Mouse (Mus musculus) lung, embryonic 14.5 days (tissue): ENCODE measurements around the gene 6430571L13Rik. TPM values are rescaled to one million over a fixed set of nuclear protein-coding genes. Genes with fewer than 3 reads are reported as not detected.

Experiments
- ATAC-seq: fragments of 200-750 bp; cut with Nextera tagmentation; 2 replicates; pipeline ENCODE4 v1.8.0; 2017; ENCODE audit warnings: mild to moderate bottlenecking, moderate TSS enrichment, moderate library complexity; ENCODE audit not compliant: insufficient read depth
- DNase-seq: peaks from one replicate; pipeline ENCODE4 v3.0.0-alpha.2; 2015
- H3K27ac ChIP-seq: fragments of 300-500 bp; sonication (generic); 2 replicates; pipeline ENCODE4 v1.5.1; 2014; ENCODE audit warnings: low read depth, mild to moderate bottlenecking, moderate library complexity
- H3K27me3 ChIP-seq: fragments of 300-500 bp; sonication (generic); 2 replicates; pipeline ENCODE4 v1.6.1; 2014; ENCODE audit warnings: low read length, control low read depth; ENCODE audit not compliant: insufficient read depth
- H3K36me3 ChIP-seq: fragments of 300-500 bp; sonication (generic); 2 replicates; pipeline ENCODE4 v1.6.1; 2014; ENCODE audit warnings: control low read depth; ENCODE audit not compliant: insufficient read depth
- H3K4me1 ChIP-seq: fragments of 300-500 bp; sonication (generic); 2 replicates; pipeline ENCODE4 v1.6.1; 2014; ENCODE audit warnings: antibody characterized with exemption, control low read depth; ENCODE audit not compliant: insufficient read depth
- H3K4me2 ChIP-seq: fragments of 300-500 bp; sonication (generic); 2 replicates; pipeline ENCODE4 v1.6.1; 2014; ENCODE audit warnings: mild to moderate bottlenecking
- H3K4me3 ChIP-seq: fragments of 300-500 bp; sonication (generic); 2 replicates; pipeline ENCODE4 v1.5.1; 2014; ENCODE audit warnings: low read depth, low read length
- H3K9ac ChIP-seq: fragments of 300-500 bp; sonication (generic); 2 replicates; pipeline ENCODE4 v1.6.1; 2014
- H3K9me3 ChIP-seq: fragments of 300-500 bp; sonication (generic); 2 replicates; pipeline ENCODE4 v1.6.1; 2016; ENCODE audit warnings: low read depth, low read length, control low read depth
- CTCF ChIP-seq: IDR thresholded peaks from 2 replicates; pipeline ENCODE4 v1.5.1; 2016; ENCODE audit warnings: antibody characterized with exemption, low read depth
- WGBS: fragments of 180-500 bp; shearing (Covaris S2); extraction: QIAGEN DNeasy Blood & Tissue Kit; methylation state at CpG from one replicate; pipeline ENCODE4 v1.1.7; 2014; 5-methylcytosine and 5-hydroxymethylcytosine counted together
- polyA plus RNA-seq: library from polyadenylated mRNA; unstranded; fragments of >200 nt; fragmentation: Nextera tagmentation; extraction: Ambion mirVana; gene quantifications from 2 replicates; pipeline ENCODE4 v1.2.1, GENCODE M21; 2014

Gene 6430571L13Rik
- polyA plus RNA-seq, 1 experiment from 2014 or later = 0.28 TPM

GRCm38 (mm10) chr9:107297059-107297458 is 43.3 kb upstream of the 6430571L13Rik start:
- peaks cover 12% of the 10 kb centered on the region; the same call in 1 of the 2 replicates for H3K4me1 ChIP-seq
- H3K9ac ChIP-seq = peak overlapping the region; percentile 70
- peak overlapping the region; percentile 62 for H3K4me3 ChIP-seq
- 3% methylated on average over 16 of the region's 16 CpGs for WGBS
- no peak for TF ChIP-seq CTCF
- no peaks in the 10 kb centered on the region for H3K9me3 ChIP-seq
- peak overlapping the region; percentile 58 for H3K27ac ChIP-seq
- ATAC-seq = peak; percentile 14
- peaks cover 22% of the 10 kb centered on the region for H3K36me3 ChIP-seq
- H3K4me2 ChIP-seq = peak overlapping the region; percentile 98
- H3K27me3 ChIP-seq = no peaks in the 10 kb centered on the region
- peak; percentile 43 for DNase-seq

GRCm38 (mm10) chr9:107297658-107298057 is 42.7 kb upstream of the 6430571L13Rik start:
- TF ChIP-seq CTCF = no peak
- Histone ChIP-seq H3K9ac (peak overlapping the region; percentile 70), H3K9me3 (no peaks in the 10 kb centered on the region), H3K4me3 (peak overlapping the region; percentile 62), H3K36me3 (peaks cover 23% of the 10 kb centered on the region), H3K4me1 (peaks cover 12% of the 10 kb centered on the region; the same call in 1 of the 2 replicates), H3K27me3 (no peaks in the 10 kb centered on the region), H3K4me2 (peak overlapping the region; percentile 98), H3K27ac (peak overlapping the region; percentile 9; the same call in 1 of the 2 replicates)
- ATAC-seq (no peak), DNase-seq (no peak)
- WGBS = 69% methylated on average over 4 of the region's 4 CpGs

GRCm38 (mm10) chr9:107298059-107298780 is 42.2 kb upstream of the 6430571L13Rik start:
- Histone ChIP-seq H3K9me3 (no peaks in the 10 kb centered on the region), H3K27ac (peak overlapping the region; percentile 9; the same call in 1 of the 2 replicates), H3K36me3 (peaks cover 23% of the 10 kb centered on the region), H3K27me3 (no peaks in the 10 kb centered on the region), H3K9ac (no peak overlapping the region), H3K4me3 (peak overlapping the region; percentile 62), H3K4me1 (peaks cover 12% of the 10 kb centered on the region; the same call in 1 of the 2 replicates), H3K4me2 (peak overlapping the region; percentile 98)
- no peak for TF ChIP-seq CTCF
- 68% methylated on average over 8 of the region's 8 CpGs for WGBS
- DNase-seq (no peak), ATAC-seq (no peak)

DNA sequence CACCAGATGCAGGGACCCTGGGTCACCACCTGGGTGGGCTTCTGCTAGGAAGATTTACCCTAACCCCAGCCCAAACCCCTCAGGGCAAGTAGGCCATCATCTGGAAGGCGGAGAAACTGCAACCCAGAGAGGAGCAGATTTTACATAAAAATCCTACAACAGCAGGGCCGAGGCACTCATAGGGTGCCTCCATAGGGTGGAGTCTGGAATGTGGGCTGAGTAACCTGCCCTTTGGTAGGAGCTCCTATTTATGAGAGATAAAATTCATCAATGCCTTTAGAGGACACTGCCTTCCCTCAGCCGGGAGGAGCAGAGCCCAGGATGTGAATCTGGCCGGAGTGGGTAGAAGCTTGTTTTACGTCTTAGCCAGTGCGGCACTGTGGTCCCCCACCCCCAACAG is 41.5 kb upstream of the 6430571L13Rik start:
- TF ChIP-seq CTCF = no peak
- no peak overlapping the region for H3K27ac ChIP-seq

DNA sequence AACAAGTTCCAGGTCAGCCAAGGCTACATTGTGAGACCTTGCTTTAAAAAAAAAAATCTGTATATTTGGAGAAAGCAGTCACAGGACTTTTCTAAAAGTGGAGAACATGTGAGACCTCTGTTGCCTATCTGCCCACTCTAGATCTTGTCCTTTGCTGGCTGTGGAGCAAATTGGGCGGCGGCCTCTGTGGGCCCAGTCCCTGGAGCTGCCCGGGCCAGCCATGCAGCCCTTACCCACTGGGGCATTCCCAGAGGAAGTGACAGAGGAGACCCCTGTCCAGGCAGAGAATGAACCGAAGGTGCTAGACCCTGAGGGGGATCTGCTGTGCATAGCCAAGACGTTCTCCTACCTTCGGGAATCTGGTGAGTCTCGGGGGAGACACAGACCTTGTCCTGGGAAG is 40.6 kb upstream of the 6430571L13Rik start:
- peaks cover 23% of the 10 kb centered on the region for H3K36me3 ChIP-seq
- no peaks in the 10 kb centered on the region for H3K27me3 ChIP-seq
- WGBS = 86% methylated on average over 7 of the region's 7 CpGs
- H3K27ac ChIP-seq = no peak overlapping the region
- peaks cover 12% of the 10 kb centered on the region; the same call in 1 of the 2 replicates for H3K4me1 ChIP-seq
- TF ChIP-seq CTCF = no peak
- no peak overlapping the region for H3K4me2 ChIP-seq
- no peak overlapping the region for H3K9ac ChIP-seq
- no peak overlapping the region for H3K4me3 ChIP-seq
- DNase-seq (no peak), ATAC-seq (no peak)
- no peaks in the 10 kb centered on the region for H3K9me3 ChIP-seq

More for the DNA sequence above, 41.5 kb upstream of the 6430571L13Rik start:
- H3K4me2 ChIP-seq = peak overlapping the region; percentile 98
- peaks cover 12% of the 10 kb centered on the region; the same call in 1 of the 2 replicates for H3K4me1 ChIP-seq
- H3K36me3 ChIP-seq = peaks cover 23% of the 10 kb centered on the region
- ATAC-seq = no peak
- H3K4me3 ChIP-seq = peak overlapping the region; percentile 62; the same call in 1 of the 2 replicates
- DNase-seq = no peak
- no peaks in the 10 kb centered on the region for H3K9me3 ChIP-seq
- H3K27me3 ChIP-seq = no peaks in the 10 kb centered on the region
- WGBS = 69% methylated on average over 6 of the region's 6 CpGs
- no peak overlapping the region for H3K9ac ChIP-seq

DNA sequence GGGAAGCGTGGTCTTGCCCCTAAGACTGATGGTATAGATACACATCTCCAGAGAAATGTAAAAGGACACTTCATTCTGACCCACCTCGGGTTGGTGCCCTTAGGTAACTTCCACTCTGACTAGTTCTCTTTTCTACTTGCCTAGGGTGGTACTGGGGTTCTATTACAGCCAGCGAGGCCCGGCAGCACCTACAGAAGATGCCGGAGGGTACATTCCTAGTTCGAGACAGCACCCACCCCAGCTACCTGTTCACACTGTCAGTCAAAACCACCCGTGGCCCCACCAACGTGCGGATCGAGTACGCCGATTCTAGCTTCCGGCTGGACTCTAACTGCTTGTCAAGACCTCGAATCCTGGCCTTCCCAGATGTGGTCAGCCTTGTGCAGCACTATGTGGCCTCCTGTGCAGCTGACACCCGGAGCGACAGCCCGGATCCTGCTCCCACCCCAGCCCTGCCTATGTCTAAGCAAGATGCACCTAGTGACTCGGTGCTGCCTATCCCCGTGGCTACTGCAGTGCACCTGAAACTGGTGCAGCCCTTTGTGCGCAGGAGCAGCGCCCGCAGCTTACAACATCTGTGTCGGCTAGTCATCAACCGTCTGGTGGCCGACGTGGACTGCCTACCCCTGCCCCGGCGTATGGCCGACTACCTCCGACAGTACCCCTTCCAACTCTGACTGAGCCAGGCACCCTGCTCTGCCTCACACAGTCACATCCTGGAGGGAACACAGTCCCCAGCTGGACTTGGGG is 40.0 kb upstream of the 6430571L13Rik start:
- Histone ChIP-seq H3K9me3 (no peaks in the 10 kb centered on the region), H3K27me3 (no peaks in the 10 kb centered on the region), H3K27ac (no peak overlapping the region), H3K36me3 (peaks cover 23% of the 10 kb centered on the region), H3K4me2 (no peak overlapping the region), H3K4me1 (peaks cover 12% of the 10 kb centered on the region; the same call in 1 of the 2 replicates), H3K4me3 (no peak overlapping the region), H3K9ac (no peak overlapping the region)
- no peak for ATAC-seq
- 87% methylated on average over 30 of the region's 30 CpGs for WGBS
- no peak for DNase-seq
- TF ChIP-seq CTCF = no peak
